Mouse (Mus musculus) heart, embryonic 13.5 days (tissue): ENCODE results near the gene Zbtb16. TPM values are rescaled to one million over a fixed set of nuclear protein-coding genes. Genes with fewer than 3 reads are reported as not detected.

Experiments used
- ATAC-seq: fragments of 200-750 bp; cut with Nextera tagmentation; 2 replicates; pipeline ENCODE4 v1.8.0; 2017; ENCODE audit warnings: moderate TSS enrichment; ENCODE audit not compliant: insufficient number of reproducible peaks, low FRiP score, low TSS enrichment; ENCODE audit errors: extremely low read depth
- H3K27ac ChIP-seq: fragments of 300-500 bp; sonication (generic); replicated peaks from 2 replicates; pipeline ENCODE4 v1.5.1; 2015; ENCODE audit warnings: moderate library complexity, mild to moderate bottlenecking, inconsistent platforms
- H3K27me3 ChIP-seq: fragments of 300-500 bp; sonication (generic); replicated peaks from 2 replicates; pipeline ENCODE4 v1.6.1; 2015; ENCODE audit warnings: mild to moderate bottlenecking, inconsistent platforms
- H3K36me3 ChIP-seq: fragments of 300-500 bp; sonication (generic); 2 replicates; pipeline ENCODE4 v1.6.1; 2015; ENCODE audit warnings: mild to moderate bottlenecking, inconsistent platforms
- H3K4me1 ChIP-seq: fragments of 300-500 bp; sonication (generic); 2 replicates; pipeline ENCODE4 v1.6.1; 2015; ENCODE audit warnings: inconsistent platforms
- H3K4me2 ChIP-seq: fragments of 300-500 bp; sonication (generic); 2 replicates; pipeline ENCODE4 v1.6.1; 2015; ENCODE audit warnings: inconsistent platforms, mild to moderate bottlenecking, moderate library complexity
- H3K4me3 ChIP-seq: fragments of 300-500 bp; sonication (generic); 2 replicates; pipeline ENCODE4 v1.5.1; 2015; ENCODE audit warnings: moderate library complexity, mild to moderate bottlenecking, inconsistent platforms
- H3K9ac ChIP-seq: fragments of 300-500 bp; sonication (generic); 2 replicates; pipeline ENCODE4 v1.6.1; 2015; ENCODE audit warnings: inconsistent platforms, mild to moderate bottlenecking, moderate library complexity
- H3K9me3 ChIP-seq: fragments of 300-500 bp; sonication (generic); 2 replicates; pipeline ENCODE4 v1.6.1; 2016; ENCODE audit warnings: inconsistent platforms
- WGBS: fragments of 180-500 bp; shearing (Covaris S2); methylation state at CpG from one replicate; pipeline ENCODE4 v1.1.7; 2015; ENCODE audit warnings: mixed read lengths; 5-methylcytosine and 5-hydroxymethylcytosine counted together
- polyA plus RNA-seq: library from polyadenylated mRNA; unstranded; fragments of >200 nt; fragmentation: Nextera tagmentation; extraction: Ambion mirVana; gene quantifications from 2 replicates; pipeline ENCODE4 v1.2.1, GENCODE M21; 2015

Zbtb16 gene
- polyA plus RNA-seq, 1 experiment from 2014 or later = 1.1 TPM

GRCm38 (mm10) chr9:48784937-48785336 is 51.1 kb downstream of the Zbtb16 start:
- ATAC-seq = no peak
- Histone ChIP-seq H3K36me3 (no peaks in the 10 kb centered on the region), H3K27me3 (peaks cover 20% of the 10 kb centered on the region), H3K4me3 (no peak overlapping the region), H3K4me1 (peaks cover 22% of the 10 kb centered on the region), H3K9ac (no peak overlapping the region), H3K9me3 (no peaks in the 10 kb centered on the region), H3K27ac (no peak overlapping the region), H3K4me2 (no peak overlapping the region)
- WGBS = 59% methylated on average over 6 of the region's 6 CpGs

- no peak overlapping the region for H3K27ac ChIP-seq
- H3K4me2 ChIP-seq = no peak overlapping the region
- no peak for ATAC-seq
Observed at GRCm38 (mm10) chr9:48783292-48783691, 52.7 kb downstream of the Zbtb16 start.

GRCm38 (mm10) chr9:48782284-48783060 is 53.5 kb downstream of the Zbtb16 start:
- Histone ChIP-seq H3K4me1 (peaks cover 22% of the 10 kb centered on the region), H3K27me3 (peaks cover 37% of the 10 kb centered on the region), H3K4me3 (no peak overlapping the region), H3K27ac (no peak overlapping the region), H3K4me2 (no peak overlapping the region), H3K36me3 (no peaks in the 10 kb centered on the region), H3K9ac (no peak overlapping the region), H3K9me3 (no peaks in the 10 kb centered on the region)
- WGBS = 33% methylated on average over 15 of the region's 15 CpGs
- ATAC-seq = no peak

More at GRCm38 (mm10) chr9:48783292-48783691, 52.7 kb downstream of the Zbtb16 start:
- no peak overlapping the region for H3K9ac ChIP-seq
- H3K4me1 ChIP-seq = peaks cover 22% of the 10 kb centered on the region
- no peak overlapping the region for H3K4me3 ChIP-seq
- 41% methylated on average over 4 of the region's 4 CpGs for WGBS
- no peaks in the 10 kb centered on the region for H3K9me3 ChIP-seq
- peaks cover 30% of the 10 kb centered on the region for H3K27me3 ChIP-seq
- no peaks in the 10 kb centered on the region for H3K36me3 ChIP-seq

GRCm38 (mm10) chr9:48776268-48776667 is 59.8 kb downstream of the Zbtb16 start:
- H3K4me2 ChIP-seq = no peak overlapping the region
- WGBS = 88% methylated on average over 7 of the region's 7 CpGs
- peaks cover 31% of the 10 kb centered on the region for H3K27me3 ChIP-seq
- H3K36me3 ChIP-seq = no peaks in the 10 kb centered on the region
- H3K9me3 ChIP-seq = no peaks in the 10 kb centered on the region
- no peak for ATAC-seq
- H3K4me3 ChIP-seq = no peak overlapping the region
- H3K9ac ChIP-seq = no peak overlapping the region
- H3K27ac ChIP-seq = no peak overlapping the region
- no peaks in the 10 kb centered on the region for H3K4me1 ChIP-seq

- no peak overlapping the region for H3K4me2 ChIP-seq
- no peak for ATAC-seq
- H3K27me3 ChIP-seq = peaks cover 25% of the 10 kb centered on the region
- no peaks in the 10 kb centered on the region for H3K9me3 ChIP-seq
- 50% methylated on average over 2 of the region's 2 CpGs for WGBS
- no peak overlapping the region for H3K4me3 ChIP-seq
- H3K4me1 ChIP-seq = no peaks in the 10 kb centered on the region
- no peak overlapping the region for H3K27ac ChIP-seq
- H3K9ac ChIP-seq = no peak overlapping the region
- H3K36me3 ChIP-seq = no peaks in the 10 kb centered on the region
Observed at GRCm38 (mm10) chr9:48775561-48775960, 60.5 kb downstream of the Zbtb16 start.

GRCm38 (mm10) chr9:48773710-48774109 is 62.3 kb downstream of the Zbtb16 start:
- no peak overlapping the region for H3K4me2 ChIP-seq
- H3K27ac ChIP-seq = no peak overlapping the region
- H3K9me3 ChIP-seq = no peaks in the 10 kb centered on the region
- H3K9ac ChIP-seq = no peak overlapping the region
- no peaks in the 10 kb centered on the region for H3K36me3 ChIP-seq
- ATAC-seq = no peak
- peaks cover 12% of the 10 kb centered on the region for H3K27me3 ChIP-seq
- H3K4me3 ChIP-seq = no peak overlapping the region
- no peaks in the 10 kb centered on the region for H3K4me1 ChIP-seq
- 80% methylated on average over 8 of the region's 8 CpGs for WGBS

GRCm38 (mm10) chr9:48773130-48773529 is 62.9 kb downstream of the Zbtb16 start:
- H3K27ac ChIP-seq = no peak overlapping the region
- H3K36me3 ChIP-seq = no peaks in the 10 kb centered on the region
- H3K4me3 ChIP-seq = no peak overlapping the region
- no peak overlapping the region for H3K4me2 ChIP-seq
- H3K9ac ChIP-seq = no peak overlapping the region
- peaks cover 9% of the 10 kb centered on the region; the same call in 1 of the 2 replicates for H3K27me3 ChIP-seq
- no peaks in the 10 kb centered on the region for H3K4me1 ChIP-seq
- ATAC-seq = no peak
- WGBS = 75% methylated on average over 6 of the region's 6 CpGs
- H3K9me3 ChIP-seq = no peaks in the 10 kb centered on the region

GRCm38 (mm10) chr9:48771504-48771903 is 64.5 kb downstream of the Zbtb16 start:
- Histone ChIP-seq H3K4me1 (no peaks in the 10 kb centered on the region), H3K27ac (no peak overlapping the region), H3K4me3 (no peak overlapping the region), H3K27me3 (peaks cover 3% of the 10 kb centered on the region; the same call in 1 of the 2 replicates), H3K9me3 (no peaks in the 10 kb centered on the region), H3K36me3 (no peaks in the 10 kb centered on the region), H3K4me2 (no peak overlapping the region), H3K9ac (no peak overlapping the region)
- no peak for ATAC-seq
- 78% methylated on average over 6 of the region's 6 CpGs for WGBS

GRCm38 (mm10) chr9:48768965-48769364 is 67.1 kb downstream of the Zbtb16 start:
- no peak for ATAC-seq
- H3K4me2 ChIP-seq = no peak overlapping the region
- no peak overlapping the region for H3K27ac ChIP-seq
- no peaks in the 10 kb centered on the region for H3K4me1 ChIP-seq
- H3K36me3 ChIP-seq = no peaks in the 10 kb centered on the region
- no peak overlapping the region for H3K9ac ChIP-seq
- H3K4me3 ChIP-seq = no peak overlapping the region
- H3K9me3 ChIP-seq = no peaks in the 10 kb centered on the region
- no peaks in the 10 kb centered on the region for H3K27me3 ChIP-seq
- 77% methylated on average over 4 of the region's 4 CpGs for WGBS

- H3K4me1 ChIP-seq = no peaks in the 10 kb centered on the region
- H3K36me3 ChIP-seq = no peaks in the 10 kb centered on the region
- H3K4me3 ChIP-seq = no peak overlapping the region
- H3K9ac ChIP-seq = no peak overlapping the region
- no peaks in the 10 kb centered on the region for H3K9me3 ChIP-seq
- no peak overlapping the region for H3K27ac ChIP-seq
- no peaks in the 10 kb centered on the region for H3K27me3 ChIP-seq
- no peak for ATAC-seq
- 84% methylated on average over 20 of the region's 20 CpGs for WGBS
- no peak overlapping the region for H3K4me2 ChIP-seq
Observed at GRCm38 (mm10) chr9:48767666-48768432, 68.2 kb downstream of the Zbtb16 start.

- Histone ChIP-seq H3K27me3 (no peaks in the 10 kb centered on the region), H3K27ac (no peak overlapping the region), H3K4me2 (no peak overlapping the region), H3K9ac (no peak overlapping the region), H3K4me1 (peaks cover 11% of the 10 kb centered on the region), H3K9me3 (no peaks in the 10 kb centered on the region), H3K36me3 (no peaks in the 10 kb centered on the region), H3K4me3 (no peak overlapping the region)
- ATAC-seq = no peak
Observed at GRCm38 (mm10) chr9:48765927-48766326, 70.1 kb downstream of the Zbtb16 start.
